Mouse (Mus musculus) kidney, postnatal 10 days (tissue): ENCODE data around the gene Dlx4.

ENCODE experiments used
- DNase-seq: peaks from one replicate; pipeline ENCODE4 v3.0.0; 2021; ENCODE audit warnings: mixed read lengths

The Dlx4 gene

DNA sequence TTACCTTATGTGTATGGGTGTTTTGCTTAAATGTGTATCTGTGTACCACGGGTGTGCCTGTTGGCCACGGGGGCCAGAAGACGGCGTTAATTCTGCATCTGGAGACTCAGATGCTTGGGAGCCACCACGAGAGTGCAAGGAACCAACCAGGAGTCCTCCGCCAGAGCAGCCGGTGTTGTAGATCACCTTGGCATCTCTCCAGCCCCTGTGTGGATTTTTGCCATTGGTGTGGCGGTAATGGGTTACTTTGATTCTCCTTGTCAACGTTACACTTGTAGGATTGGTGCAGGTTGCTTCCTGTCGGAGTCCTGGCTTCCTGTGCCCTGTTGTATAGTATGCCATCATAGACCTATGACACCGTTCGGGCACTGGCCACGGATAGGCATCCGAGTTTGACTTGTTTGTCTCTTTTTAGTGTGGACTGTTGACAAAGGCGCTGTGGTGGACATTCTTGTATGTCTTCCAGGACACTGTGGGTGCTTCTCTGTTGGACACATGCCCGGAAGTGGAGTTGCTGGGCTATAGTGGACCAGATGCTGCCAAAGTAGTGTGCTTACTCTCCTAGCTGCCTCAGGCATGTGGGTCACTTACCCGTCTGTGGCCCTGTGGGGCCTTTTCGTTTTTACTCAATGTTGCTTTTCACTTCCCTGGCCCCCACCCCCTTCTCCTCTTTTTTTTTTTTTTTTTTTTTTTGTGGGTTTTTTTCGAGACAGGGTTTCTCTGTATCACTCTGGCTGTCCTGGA is 43.7 kb downstream of the Dlx4 start:
- peak; percentile 60 for DNase-seq

DNA sequence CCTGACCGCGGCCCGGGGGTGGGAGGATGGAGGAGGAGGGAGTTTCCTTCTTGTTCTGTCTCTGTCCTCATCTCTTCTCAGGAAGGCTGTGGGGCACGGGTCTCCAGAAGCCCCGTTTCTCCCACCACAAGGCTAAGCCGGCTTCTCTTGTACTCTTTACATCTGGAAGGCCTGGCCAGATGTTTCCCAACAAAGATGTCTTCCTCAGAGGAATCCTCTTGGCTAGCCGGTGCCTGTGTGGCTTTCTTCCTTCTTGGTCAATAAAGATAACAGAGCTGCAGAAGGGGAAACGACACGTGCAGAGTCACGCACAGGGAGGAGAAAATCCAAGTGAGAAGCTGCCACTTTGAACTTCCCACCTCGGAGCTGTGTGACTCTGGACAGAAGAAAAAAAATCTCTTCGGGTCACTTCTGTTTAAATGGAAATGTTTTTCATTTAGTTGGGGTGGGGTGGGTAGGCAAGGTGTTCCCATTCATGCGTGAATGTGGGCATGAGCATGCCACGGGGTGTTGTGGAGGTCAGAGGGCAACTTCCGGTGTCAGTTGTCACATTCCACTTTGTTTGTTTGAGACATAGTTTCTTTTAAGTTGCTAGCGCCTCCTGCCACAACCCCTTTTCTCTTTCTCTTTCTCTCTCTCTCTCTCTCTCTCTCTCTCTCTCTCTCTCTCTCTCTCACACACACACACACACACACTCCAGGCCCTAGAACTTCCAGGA is 44.8 kb downstream of the Dlx4 start:
- DNase-seq = peak; percentile 42

- DNase-seq = peak; percentile 64
These were observed 45.7 kb downstream of the Dlx4 start for GRCm38 (mm10) chr11:95100393-95100792.

DNA sequence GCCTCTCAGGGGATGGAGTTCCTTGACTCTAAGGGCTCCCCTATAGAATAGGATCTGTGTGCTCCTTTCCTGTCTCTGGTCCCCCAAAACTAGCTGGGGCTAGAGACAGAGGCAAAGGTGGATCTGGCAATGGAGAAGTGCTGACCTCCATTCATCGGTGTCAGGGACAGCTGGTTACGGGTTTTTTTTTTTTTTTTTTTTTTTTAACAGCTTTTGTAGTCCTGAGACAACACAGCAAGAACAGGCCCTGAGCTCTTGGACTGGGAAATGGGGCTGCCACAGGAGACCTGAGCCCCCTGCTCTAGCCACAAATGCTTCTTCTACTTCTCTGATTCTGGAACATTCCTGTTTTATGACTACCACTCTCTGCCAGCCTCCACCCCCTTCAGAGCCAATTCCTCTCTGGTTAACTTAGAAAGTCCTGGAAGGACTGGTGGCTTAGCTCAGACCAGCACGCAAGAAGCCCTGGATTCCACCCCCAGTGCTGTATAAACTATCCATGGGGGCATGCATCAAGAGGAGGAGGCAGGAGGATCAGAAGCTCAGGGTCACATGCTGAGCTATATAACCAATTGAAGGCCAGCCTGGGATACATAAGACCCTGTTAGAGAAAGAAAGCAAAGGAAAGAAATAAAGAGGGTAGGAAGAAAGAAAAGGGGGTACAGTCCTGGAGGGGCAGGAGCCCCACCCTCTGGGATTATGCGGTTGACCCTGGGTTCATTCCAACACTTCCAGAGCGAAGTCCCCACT is 47.5 kb downstream of the Dlx4 start:
- no peak for DNase-seq

GRCm38 (mm10) chr11:95097889-95098288 is 48.2 kb downstream of the Dlx4 start:
- no peak for DNase-seq

GRCm38 (mm10) chr11:95096608-95097373 is 49.3 kb downstream of the Dlx4 start:
- DNase-seq = peak; percentile 72

DNA sequence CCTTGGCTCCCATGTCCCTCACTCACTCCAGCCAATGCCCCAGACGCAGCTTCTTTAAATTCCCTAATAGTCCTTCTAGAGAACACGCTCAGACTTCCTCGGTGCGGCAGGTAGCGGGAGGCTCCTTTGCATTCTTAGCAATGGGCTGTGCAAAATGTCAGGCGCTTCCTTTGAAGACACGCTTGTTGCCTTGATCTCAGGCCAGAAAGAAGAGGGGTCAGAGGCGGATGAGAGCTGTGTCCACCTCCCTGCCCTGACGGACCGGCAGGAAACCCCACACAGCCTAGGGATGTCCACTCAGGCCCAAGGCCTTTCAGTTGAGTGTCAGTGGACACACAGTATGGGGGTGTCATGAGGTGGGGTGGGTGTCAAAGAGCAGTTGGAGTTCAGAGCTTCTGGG is 50.5 kb downstream of the Dlx4 start:
- peak; percentile 57 for DNase-seq

DNA sequence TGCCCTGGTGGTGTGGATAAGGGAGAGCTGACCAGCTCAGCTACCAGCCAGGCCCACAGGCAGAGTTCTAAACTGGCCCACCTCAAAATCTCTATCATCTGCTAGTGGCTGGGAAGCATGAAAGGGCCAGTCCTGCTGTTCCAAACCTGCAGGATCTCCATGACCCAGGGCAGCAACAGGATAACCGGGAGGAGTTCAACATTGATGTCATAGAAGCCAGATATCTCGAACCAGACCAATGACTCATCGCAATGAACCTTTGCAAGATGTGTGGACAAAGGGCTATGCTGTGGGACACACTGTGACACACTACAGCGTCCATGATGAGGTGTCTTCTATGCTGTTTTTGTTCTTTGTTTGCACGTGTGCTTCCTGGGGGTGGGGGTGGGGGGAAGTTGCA is 53.0 kb downstream of the Dlx4 start:
- no peak for DNase-seq
